Mouse (Mus musculus) regulatory T cell (primary cell): ENCODE results near the gene H2-T3.
"Not testable (repeated sequence)": the region's sequence is repeated elsewhere in the genome, so short reads cannot be mapped to it uniquely, and the experiment has no call there.

Experiments
- in situ Hi-C: fragments of 300-600 bp; cut with MboI, MseI; formaldehyde crosslinking; loops from one replicate; pipeline ENCODE4 v1.15.1; 2025; ENCODE audit warnings: high pct_unique_total_duplicates

H2-T3 gene

DNA sequence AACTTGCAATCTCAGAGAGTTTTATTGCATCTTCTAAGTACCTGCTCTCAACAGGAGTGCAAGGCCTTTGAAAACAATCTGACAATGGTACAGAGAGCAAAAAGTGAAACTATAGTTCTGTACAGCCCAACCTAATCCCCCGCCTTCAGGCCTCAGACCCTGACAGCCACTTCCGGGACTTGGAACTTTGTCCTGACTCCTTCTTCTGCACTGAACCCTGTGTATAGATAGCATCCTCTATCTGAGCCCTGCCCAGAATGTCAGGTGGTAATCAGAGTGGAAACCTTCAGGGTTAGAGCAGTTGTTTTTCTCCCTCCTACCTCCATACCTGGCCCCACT, at the start of gene H2-T3:
H2-T3 (minus strand) TSS at position 119 of the 339 bp plus-strand sequence.
- in situ Hi-C loops: no loop called here

DNA sequence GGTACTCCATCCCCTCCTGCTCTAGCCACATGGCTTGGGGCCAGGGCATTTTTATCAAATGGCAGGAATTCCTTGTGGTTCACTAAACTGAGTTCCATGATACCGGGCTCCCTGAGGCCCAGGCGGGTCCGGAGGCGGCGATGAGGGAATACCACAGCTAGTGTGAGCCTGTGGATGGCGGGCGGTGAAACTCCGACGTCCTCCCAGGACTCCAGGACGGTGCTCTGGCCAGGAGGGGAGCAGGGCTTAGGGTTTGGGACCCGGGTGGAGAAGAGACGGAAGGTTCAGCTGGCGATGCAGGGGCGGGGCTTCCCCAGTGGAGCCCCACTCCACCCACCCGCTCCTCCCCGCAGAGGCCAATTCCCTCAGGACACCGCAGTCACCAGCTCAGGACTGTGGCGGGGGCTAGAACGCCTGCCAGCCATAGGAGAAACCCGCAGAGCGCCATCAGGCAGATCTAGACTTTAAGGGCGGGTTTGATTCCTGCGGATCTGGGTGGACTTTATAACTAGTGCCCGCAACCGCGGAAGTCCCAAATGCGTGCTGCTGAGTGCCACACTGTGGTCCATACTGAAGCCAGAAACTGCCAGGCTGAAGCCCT, 47.3 kb upstream of the H2-T3 start:
- in situ Hi-C loops: no loop called here

DNA sequence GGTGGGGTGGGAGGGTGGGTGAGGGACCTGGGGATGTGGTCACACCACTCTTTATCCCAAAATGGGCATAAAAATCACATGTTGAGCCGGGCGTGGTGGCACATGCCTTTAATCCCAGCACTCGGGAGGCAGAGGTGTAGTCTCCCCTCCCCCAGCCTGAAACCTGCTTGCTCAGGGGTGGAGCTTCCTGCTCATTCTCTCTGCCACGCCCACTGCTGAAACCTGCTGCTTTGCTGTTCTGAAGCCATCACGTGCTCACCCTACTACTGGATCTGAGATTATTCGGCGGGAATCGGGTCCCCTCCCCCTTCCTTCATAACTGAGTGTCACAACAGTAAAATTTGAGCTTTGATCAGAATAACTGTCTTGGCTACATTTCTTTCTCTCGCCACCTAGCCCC, 45.2 kb upstream of the H2-T3 start:
- in situ Hi-C loops: not testable (repeated sequence)

DNA sequence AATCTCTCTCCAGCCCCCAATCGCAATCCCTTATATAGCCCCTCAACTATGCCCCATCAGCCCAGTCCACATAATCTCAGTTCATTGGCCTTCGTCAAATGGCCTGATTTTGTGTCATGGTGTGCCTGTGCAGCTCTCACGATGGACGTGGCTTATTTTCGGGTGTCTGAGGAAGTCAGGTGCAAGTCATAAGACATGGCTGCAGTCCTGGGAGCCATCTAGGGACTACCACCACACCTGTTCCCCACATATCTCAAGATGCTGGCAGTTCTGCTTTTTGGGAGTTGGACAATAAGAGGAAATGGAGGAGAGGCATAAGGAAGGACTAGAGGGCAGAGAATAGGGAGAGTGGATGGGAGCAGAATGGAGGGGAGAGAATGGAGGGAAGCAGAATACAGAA, 43.5 kb upstream of the H2-T3 start:
- in situ Hi-C loops: no loop called here

DNA sequence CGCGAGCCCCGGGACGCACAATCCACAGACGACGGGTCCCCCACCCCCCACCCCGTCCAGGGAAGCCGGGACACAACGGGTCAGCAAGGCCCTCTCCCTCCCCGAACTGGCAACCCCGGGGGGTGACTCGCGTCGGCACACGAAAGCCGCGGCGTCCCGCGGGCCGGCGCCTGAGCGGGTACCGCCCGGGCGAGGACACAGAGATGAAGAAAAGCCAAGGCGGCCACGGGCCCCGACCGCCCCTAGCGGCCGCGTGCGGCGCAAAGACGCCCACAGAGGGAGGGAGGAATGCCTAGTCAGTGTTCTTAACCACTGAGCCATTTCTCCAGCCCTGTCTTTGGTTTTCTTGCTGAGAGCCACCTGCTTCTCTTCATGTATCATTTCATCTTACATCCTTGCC, 41.2 kb upstream of the H2-T3 start:
- in situ Hi-C loops: no loop called here

DNA sequence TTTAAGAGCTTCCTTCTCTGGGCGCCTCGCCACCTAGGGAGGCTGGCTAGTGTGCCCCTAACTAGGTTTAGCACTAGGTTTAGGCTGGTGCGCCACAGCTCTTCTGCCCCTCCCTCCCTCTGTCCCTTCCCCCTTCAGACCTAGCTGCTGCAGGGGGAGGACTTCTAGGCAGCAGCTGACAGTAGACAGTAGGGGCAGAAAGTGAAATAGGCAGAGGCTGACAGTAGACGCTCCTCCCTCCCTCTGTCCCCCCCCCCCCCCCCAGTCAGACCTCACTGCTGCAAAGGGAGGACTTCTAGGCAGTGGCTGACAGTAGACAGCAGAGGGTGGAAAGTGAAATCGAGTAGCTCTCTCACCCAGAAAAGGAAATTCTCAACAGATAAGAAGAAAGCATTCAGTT, 39.0 kb upstream of the H2-T3 start:
- in situ Hi-C loops: no loop called here

DNA sequence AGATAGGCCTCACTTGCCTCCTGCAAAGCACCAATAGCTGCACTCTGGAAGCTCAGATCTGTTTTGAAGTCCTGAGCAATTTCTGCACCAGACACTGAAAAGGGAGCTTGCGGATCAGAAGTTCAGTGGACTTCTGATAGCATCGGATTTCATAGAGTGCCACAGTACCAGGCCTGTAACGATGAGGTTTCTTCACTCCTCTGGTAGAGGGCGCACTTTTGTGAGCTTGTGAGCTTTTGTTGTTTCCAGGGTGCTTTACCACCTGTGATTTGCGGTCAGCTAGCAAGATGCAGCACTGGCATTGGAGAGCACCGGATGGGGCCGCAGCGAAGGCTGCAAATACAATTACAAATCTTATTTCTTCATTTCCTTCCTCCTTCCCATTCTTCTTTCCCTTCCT, 36.8 kb upstream of the H2-T3 start:
- in situ Hi-C loops: no loop called here

DNA sequence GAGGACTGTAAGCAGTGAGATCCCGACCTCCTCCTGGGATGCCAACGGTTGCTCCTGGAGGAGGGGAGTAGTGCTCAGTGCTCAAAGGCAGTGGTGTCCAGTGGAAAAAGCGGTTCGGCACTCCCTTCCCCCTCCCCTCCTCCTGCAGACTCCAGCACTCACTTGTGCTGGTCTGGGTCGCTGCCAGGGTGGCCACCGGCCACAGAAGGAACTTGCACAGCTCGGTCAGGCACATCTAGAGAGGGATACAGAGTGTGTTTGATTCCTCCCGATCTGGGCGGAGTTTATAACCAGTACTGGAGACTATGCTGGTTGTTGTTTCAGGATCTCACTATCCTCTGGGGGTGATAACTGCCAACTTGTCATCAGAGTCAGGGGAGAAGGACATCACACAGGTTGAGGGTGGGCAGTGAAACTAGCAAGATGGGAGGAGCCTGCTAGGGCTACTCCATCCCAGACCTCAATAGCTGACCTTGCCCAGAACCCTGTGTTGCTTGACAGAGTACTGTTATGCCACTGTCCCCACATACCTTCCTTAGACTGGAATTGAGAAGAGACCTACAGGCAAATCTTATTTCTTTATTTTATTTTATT, 35.2 kb upstream of the H2-T3 start:
- in situ Hi-C loops: no loop called here

DNA sequence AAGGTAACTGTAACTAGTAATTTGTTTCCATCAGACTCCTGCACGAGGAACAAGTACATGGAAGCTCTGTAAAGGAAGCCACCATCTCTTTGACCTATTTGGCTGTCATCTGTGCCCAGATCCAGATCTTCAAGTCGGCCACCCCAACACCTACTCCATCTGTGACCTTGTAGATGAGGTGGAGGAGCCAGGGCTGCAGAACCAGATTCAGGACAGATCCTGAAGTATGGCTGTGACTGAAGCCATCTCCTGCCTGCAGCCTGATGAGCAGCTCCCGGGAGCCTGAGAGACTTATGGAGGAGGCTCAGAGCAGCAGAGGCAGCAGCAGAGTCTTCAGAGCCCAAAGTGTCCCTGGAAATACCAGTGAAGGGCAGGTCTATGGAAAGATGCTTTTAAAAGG, 34.4 kb upstream of the H2-T3 start:
- in situ Hi-C loops: no loop called here

DNA sequence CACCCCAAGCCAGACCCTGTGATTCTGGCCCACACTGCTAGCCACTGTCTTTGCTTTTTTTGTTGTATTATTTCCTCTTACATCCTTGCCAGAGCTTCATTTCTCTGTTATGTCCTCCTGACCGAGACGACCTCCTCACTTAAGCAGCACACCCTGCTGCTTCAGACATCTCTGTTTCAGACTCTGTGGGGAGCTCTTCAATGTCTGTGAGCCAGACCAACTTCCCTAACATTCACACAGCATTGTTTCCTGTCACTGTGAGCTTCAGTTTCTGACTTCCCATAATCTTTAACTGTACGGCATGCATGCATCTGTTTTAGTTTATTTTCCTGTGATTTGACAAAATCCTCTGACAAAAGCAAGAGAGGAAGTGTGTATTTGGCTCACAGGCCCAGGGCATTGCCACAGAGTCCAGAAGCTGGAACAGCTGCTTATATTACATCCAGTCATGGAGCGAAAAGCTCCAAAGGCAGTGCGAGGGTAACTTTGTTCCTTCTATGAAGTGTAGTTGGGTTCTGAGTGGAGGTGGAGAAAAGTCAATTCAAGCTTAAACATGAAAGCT, 28.6 kb upstream of the H2-T3 start:
- in situ Hi-C loops: no loop called here

DNA sequence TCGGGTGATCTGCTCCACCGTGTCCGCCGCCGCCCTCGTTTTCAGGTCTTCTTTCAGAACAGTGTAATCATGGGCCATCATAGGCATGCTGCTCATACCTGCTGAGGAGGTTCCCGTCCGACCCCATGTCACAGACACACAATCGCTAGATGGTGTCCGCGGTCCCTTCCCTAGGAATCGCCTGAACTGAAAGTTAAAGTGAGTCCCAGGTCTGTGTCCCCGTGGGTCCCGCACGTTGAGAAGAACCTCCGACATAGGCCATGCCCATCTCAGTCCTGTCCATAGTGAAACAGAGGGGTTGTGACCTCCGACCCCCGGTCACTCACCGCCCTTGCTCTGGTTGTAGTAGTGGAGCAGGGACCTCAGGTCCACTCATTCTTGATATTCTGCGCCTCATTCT, 25.5 kb upstream of the H2-T3 start:
- in situ Hi-C loops: no loop called here

DNA sequence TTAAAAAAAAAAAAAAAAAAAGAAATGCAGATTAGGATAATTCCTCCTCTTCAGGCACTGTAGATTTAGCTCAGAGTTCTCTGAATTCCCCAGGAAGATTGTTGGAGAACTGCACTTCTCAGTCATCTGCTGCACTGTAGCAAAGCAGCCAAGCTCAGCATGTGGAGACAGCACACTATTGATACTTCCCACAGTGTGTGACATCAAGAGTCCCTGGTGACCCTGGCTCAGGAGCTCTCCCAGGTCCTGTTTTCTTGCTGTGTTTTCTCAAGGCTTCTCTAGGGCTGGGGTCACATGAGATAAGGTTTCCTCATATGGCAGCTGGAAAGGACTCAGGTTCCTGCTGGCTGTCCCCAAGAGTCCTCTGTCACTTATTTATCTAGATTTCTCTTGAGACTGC, 16.8 kb upstream of the H2-T3 start:
- in situ Hi-C loops: no loop called here

DNA sequence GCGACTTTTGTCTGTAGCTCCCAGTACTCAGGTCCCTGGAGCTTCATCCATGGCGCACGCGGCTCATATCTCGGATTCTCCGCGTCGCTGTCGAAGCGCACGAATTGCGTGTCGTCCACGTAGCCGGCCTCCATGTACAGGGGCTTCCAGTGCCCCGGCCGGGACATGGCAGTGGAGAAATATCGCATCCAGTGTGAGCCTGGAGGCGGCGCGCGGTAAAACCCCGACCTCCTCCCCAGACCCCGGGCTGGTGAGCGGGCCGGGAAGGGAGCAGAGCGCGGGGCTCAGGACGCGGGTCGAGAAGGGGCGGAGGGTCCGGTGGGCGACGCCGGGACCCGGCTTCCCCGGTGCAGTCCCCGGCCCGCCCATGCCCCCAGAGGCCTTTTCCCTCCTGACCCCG, 15.8 kb upstream of the H2-T3 start:
- in situ Hi-C loops: no loop called here

DNA sequence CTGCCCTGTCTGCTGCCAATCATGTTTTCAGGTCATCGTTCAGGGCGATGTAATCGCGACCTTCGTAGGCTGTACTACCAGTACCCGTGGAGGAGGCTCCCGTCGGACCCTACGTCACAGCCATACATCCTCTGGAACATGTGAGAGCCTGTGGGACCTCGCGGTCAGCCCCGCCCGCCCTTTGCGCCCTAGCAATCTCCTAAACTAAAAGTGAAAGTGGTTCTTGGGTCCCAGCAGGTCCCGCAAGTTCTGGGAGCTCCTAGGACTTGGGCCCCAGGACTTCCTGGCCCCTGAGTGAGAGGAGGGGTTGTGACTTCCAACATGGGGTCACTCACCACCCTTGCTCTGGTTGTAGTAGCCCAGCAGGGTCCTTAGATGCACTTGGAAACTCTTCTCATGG, 15.4 kb upstream of the H2-T3 start:
- in situ Hi-C loops: no loop called here

DNA sequence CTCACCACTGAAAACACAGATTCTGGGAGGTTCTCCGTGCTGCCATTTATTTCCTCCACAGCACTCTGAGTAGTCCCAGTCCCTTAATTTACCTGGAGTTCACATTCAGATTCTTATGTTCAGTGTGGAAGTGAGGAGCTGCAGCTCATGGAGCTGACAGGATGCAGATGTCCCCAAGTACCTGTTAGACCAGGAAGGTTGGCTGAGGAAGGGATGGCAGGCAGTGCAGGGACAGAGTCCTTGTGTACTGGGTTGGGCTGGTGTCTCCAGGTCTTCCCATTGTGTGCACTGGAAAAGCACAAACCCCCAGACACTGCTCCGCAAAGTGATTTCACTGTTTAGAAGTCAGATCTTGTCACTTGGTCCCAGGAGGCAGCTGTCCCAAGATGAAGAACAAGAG, 11.8 kb upstream of the H2-T3 start:
- in situ Hi-C loops: no loop called here

DNA sequence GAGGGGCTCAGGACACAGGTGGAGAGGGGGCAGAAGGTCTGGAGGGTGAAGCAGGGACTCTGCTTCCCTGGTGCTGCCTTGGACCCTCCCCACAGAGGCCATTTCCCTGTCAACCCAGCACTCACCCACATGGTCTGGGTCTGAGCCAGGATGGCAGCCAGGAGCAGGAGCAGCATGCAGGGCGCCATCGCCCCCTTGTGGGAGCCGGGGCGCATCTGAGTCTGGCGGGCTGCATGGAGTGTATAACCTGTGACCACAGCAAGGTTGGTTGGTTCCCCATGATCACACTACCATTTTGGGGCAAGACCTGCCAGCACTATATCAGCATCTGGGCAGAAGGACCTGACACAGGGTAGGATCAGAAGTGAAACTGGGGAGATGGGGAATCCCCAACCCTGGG, 8.2 kb upstream of the H2-T3 start:
- in situ Hi-C loops: no loop called here

DNA sequence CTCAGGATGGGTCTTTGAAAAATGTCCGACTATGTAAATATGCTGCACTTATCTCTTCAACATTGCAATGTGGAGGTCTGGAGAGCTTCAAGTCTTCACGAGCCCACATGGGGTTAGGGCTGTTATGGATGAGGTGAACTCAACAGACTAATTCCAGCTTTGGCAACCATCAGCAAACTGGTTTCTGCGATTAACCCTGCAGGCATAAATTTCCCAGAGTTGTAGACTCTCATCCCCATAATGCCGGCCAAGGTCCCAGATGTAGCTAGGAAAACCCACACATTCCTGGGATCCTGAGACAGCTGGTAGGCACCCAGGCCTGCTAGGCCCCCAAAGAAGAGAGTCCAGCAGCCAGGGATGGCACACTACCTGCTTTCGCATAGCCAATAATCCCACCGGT, 4.4 kb upstream of the H2-T3 start:
- in situ Hi-C loops: no loop called here

DNA sequence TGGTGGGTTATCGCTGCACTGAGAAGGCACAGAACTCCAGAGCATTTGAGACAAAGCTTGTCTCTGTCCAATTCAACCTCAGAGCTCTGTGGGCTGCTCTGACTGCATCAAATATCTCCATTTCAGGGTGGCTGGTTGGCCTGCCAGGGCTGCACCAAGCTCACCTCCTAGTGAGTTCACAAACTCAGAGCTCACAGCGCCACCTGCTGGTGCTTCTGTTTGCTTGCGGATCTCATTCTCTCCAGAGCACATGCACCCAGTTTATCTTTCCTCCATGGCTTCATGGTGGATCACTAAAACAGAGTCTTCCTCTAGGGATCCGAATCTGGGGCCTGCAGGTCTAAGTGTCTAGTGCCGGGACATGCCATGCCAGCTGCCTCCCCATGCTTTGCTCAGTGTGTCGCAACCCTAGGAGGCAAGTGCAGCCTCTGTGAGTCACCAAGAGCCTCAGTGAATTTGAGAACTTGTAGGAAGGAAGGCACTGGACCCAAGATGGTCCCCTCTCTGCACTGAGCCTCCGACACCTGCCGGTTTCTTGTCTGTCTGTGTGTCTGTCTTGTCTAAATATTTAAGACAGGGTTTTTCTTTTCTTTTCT, 3.6 kb upstream of the H2-T3 start:
- in situ Hi-C loops: no loop called here

DNA sequence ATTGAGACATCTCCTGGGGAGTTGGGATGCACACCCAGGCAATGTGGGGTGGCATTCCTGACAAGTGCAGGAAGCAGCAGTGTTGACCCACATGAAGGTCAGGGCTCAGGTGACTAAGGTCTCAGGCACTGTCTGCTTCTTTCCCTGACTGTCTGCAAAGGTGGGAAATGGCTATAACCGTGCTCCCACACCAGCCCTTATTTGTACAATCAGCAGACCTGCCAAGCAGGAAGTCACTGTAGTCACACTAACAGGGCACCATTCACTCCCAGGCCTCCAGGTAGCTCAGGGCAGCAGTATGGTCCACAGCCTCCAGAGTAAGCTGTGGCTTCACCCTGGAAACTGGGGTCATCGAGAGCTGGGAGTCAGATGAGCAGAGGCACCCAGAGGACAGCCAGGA, 2.3 kb upstream of the H2-T3 start:
- in situ Hi-C loops: no loop called here

DNA sequence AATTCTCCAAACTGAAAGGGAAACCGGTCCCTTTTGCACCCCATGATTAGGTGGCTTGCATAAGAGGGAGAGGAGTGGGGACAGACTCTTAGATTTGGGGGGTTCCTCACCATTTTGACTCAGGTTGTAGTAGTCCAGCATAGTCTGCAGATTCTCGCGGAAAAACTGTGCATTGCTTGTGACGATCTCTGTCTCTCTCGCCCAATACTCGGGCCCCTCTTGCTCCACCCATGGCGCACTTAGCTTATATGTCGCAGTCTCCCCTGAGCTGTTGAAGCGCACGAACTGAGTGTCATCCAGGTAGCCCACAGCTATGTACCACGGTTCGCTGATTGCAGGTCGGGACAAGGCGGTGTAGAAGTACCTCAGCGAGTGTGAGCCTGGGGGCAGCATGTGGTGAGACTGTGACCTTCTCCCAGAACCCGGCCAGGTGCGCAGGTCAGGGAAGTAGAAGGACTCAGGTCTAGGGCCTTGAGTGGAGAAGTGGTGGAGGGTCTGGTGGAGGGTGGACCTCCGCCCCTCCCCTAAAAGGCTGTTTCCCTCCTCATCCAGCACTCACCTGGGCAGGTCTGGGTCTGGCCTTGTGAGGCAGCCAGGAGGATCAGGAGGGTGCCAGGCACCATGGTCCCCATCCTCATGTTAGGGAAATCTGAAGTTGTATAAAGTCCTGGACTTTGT, 457 bp downstream of the H2-T3 start:
- in situ Hi-C loops: no loop called here

DNA sequence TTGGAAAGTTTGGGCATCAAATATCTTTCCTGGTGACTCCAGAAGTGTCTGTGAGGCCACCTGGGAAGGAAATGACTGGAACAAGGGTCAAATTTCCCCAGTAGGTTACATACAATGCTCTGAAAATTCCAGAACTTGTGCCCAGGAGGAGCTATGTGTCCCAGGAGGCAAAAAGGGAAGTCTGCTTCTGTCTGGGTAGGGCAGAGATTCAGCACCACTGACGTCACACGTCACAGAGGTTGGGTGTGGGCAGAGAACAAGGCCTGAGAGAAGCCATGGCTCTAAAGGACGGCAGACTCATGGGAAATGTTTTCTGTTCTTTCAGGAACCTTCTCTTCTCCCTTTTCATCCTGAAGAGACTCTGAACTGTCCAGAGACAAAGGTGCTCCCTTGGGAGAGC, 2.5 kb downstream of the H2-T3 start:
- in situ Hi-C loops: no loop called here

DNA sequence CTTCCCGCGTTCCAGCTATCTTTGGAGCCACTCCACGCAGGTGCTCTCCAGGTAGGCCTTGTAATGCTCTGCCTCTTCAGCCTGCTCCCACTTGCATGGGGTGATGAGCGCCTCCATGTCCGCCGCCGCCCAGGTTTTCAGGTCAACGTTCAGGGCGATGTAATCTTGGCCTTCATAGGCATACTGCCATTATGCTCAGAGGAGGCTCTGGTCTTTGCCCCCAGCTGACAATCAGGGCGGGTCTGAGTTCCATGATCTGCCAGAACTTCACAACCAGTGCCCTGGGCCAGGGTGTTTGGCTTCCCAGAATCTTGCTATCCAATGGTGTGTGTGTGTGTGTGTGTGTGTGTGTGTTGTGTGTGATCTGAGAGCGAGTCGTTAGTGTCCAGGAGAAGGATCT, 7.9 kb downstream of the H2-T3 start:
- in situ Hi-C loops: no loop called here

DNA sequence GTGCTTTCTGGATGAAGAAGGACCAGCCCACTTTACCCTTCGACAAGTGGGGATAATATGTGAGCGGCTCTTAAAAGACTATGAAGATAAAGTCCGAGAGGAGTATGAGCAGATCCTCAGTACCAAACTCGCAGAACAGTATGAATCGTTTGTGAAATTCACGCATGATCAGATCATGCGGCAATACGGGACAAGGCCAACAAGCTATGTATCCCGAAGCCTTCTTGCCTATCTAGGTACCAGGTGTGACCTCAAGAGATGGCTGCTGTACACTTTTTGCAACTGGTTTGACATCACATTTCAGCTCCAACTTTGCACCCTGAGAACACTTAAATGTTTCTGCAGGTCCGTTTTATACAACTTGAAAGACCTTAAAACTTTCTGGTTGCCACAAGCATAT, 10.6 kb downstream of the H2-T3 start:
- in situ Hi-C loops: loop anchor here (5.0 kb wide), 1 partner anchor 87 kb away; no protein-coding TSS in a partner anchor
